In genomic region chr5:125357543-125358269, GRCm38 (mm10) we compare ENCODE assay signal across 18 mouse cellular contexts. TPM values are rescaled to one million over a fixed set of nuclear protein-coding genes. Genes with fewer than 3 reads are reported as not detected.
DNase-seq lines count a peak whose midpoint lies in the region; ATAC-seq and TF ChIP-seq lines count a peak whose summit lies in the region.
"Had no signal": no experiment of that assay in that cellular context is flagged by ENCODE, and none has a peak within 500 bp of the region (broad histone marks: within the 10 kb centered on the region; RNA-seq: fewer than 3 reads in every experiment).

No protein-coding gene starts in this region.

- TF ChIP-seq POLR2A in bone marrow, adult 2 months (IDR thresholded peaks at IDR 0.05; ENCODE audit: borderline replicate concordance, control insufficient read depth, low read depth, low read length): no peak

- no peak overlapping the region for H3K4me3 ChIP-seq in heart, embryonic 11.5 days (ENCODE audit: low read depth, low read length)
- no peak overlapping the region for H3K4me3 ChIP-seq in lung, embryonic 14.5 days (ENCODE audit: low read depth, low read length)
- peak overlapping the region; percentile 5 for H3K4me3 ChIP-seq in bone marrow, adult 2 months (replicated peaks; ENCODE audit: control insufficient read depth, low read depth, low read length)
- H3K4me3 ChIP-seq in liver, postnatal 0 days (ENCODE audit: low read depth, low read length): peak overlapping the region; percentile 2; the same call in 1 of the 2 replicates
- H3K4me3 ChIP-seq: limb, embryonic 12.5 days had no signal

- no peaks in the 10 kb centered on the region for H3K9me3 ChIP-seq in heart, embryonic 11.5 days (replicated peaks; ENCODE audit: control insufficient read depth, low read length)
- H3K9me3 ChIP-seq in lung, embryonic 14.5 days (ENCODE audit: low read depth, low read length): no peaks in the 10 kb centered on the region
- H3K9me3 ChIP-seq in liver, postnatal 0 days (ENCODE audit: low read length): no peaks in the 10 kb centered on the region

- H3K36me3 ChIP-seq in heart, embryonic 11.5 days (ENCODE audit: control insufficient read depth, insufficient read depth, low read length): no peaks in the 10 kb centered on the region
- H3K36me3 ChIP-seq in lung, embryonic 14.5 days (ENCODE audit: insufficient read depth): no peaks in the 10 kb centered on the region
- no peaks in the 10 kb centered on the region for H3K36me3 ChIP-seq in liver, postnatal 0 days (replicated peaks; ENCODE audit: insufficient read depth, low read length)
- H3K36me3 ChIP-seq: limb, embryonic 12.5 days had no signal

- H3K4me2 ChIP-seq in heart, embryonic 11.5 days: peak overlapping the region; percentile 17; the same call in 1 of the 2 replicates
- peak overlapping the region; percentile 31; the same call in 1 of the 2 replicates for H3K4me2 ChIP-seq in lung, embryonic 14.5 days
- peak overlapping the region; percentile 59 for H3K4me2 ChIP-seq in liver, postnatal 0 days (ENCODE audit: low read depth, low read length)
- H3K4me2 ChIP-seq: limb, embryonic 12.5 days had no signal

- no peak for TF ChIP-seq EP300 in liver, postnatal 0 days (IDR thresholded peaks at IDR 0.05; ENCODE audit: low read depth)

- DNase-seq in heart, adult 8-10 months (ENCODE audit: low spot score): no peak
- no peak for DNase-seq in lung, embryonic 14.5 days
- no peak for DNase-seq in lung, postnatal 10 days
- no peak for DNase-seq in liver, postnatal 0 days
- no peak for DNase-seq in ovary, adult 18-20 months (ENCODE audit: low spot score)
- no peak for DNase-seq in left cerebral cortex, adult 11 months (ENCODE audit: low spot score)
- DNase-seq: cerebellum, adult 11 months; cerebellum, postnatal 25 days; heart, postnatal 10 days; kidney, adult 8-10 months; right cerebral cortex, adult 18-20 months; thymus, postnatal 4 days had no signal

- ATAC-seq in heart, embryonic 11.5 days (replicated peaks; ENCODE audit: insufficient number of reproducible peaks, low FRiP score, low TSS enrichment): no peak
- no peak for ATAC-seq in lung, embryonic 14.5 days (ENCODE audit: insufficient read depth)
- ATAC-seq in liver, postnatal 0 days: no peak; the same call in 1 of the 2 replicates
- ATAC-seq: forebrain, embryonic 16.5 days had no signal

- WGBS in heart, embryonic 11.5 days (ENCODE audit: insufficient replicate concordance): 76% methylated on average over 12 of the region's 12 CpGs
- WGBS in lung, embryonic 14.5 days: 73% methylated on average over 12 of the region's 12 CpGs
- 35% methylated on average over 12 of the region's 12 CpGs for WGBS in bone marrow, adult 2 months
- 52% methylated on average over 12 of the region's 12 CpGs for WGBS in liver, postnatal 0 days (ENCODE audit: insufficient replicate concordance)

- no peaks in the 10 kb centered on the region for H3K27me3 ChIP-seq in heart, embryonic 11.5 days (ENCODE audit: control insufficient read depth, insufficient read depth, low read length)
- H3K27me3 ChIP-seq in lung, embryonic 14.5 days (ENCODE audit: insufficient read depth, low read length): no peaks in the 10 kb centered on the region
- H3K27me3 ChIP-seq in liver, postnatal 0 days (ENCODE audit: insufficient read depth, low read length): no peaks in the 10 kb centered on the region
- H3K27me3 ChIP-seq: limb, embryonic 12.5 days had no signal

- H3K27ac ChIP-seq in heart, embryonic 11.5 days (ENCODE audit: low read depth, low read length): 0 out of 2 replicates have a peak overlapping the region, but pooled peaks have one; percentile 41
- no peak overlapping the region for H3K27ac ChIP-seq in lung, embryonic 14.5 days (ENCODE audit: low read depth)
- peak overlapping the region; percentile 46 for H3K27ac ChIP-seq in bone marrow, adult 2 months (ENCODE audit: control insufficient read depth, insufficient read depth, low read depth, low read length, poor library complexity)
- peak overlapping the region; percentile 69 for H3K27ac ChIP-seq in liver, postnatal 0 days (ENCODE audit: low read depth)
- H3K27ac ChIP-seq: limb, embryonic 12.5 days had no signal

- no peaks in the 10 kb centered on the region for H3K4me1 ChIP-seq in heart, embryonic 11.5 days (ENCODE audit: control insufficient read depth, insufficient read depth, low read length)
- no peaks in the 10 kb centered on the region for H3K4me1 ChIP-seq in lung, embryonic 14.5 days (ENCODE audit: insufficient read depth)
- H3K4me1 ChIP-seq in bone marrow, adult 2 months (ENCODE audit: control insufficient read depth, insufficient read depth, low read length): no peaks in the 10 kb centered on the region
- H3K4me1 ChIP-seq in liver, postnatal 0 days (ENCODE audit: insufficient read depth): peaks cover 9% of the 10 kb centered on the region; the same call in 1 of the 2 replicates

- H3K9ac ChIP-seq in heart, embryonic 11.5 days (ENCODE audit: low read depth, low read length): no peak overlapping the region
- no peak overlapping the region for H3K9ac ChIP-seq in lung, embryonic 14.5 days
- no peak overlapping the region; the same call in 1 of the 2 replicates for H3K9ac ChIP-seq in liver, postnatal 0 days (replicated peaks)
- H3K9ac ChIP-seq: limb, embryonic 12.5 days had no signal

- TF ChIP-seq CTCF in lung, embryonic 14.5 days (IDR thresholded peaks at IDR 0.05; ENCODE audit: low read depth): no peak
- TF ChIP-seq CTCF in bone marrow, adult 2 months (IDR thresholded peaks at IDR 0.05; ENCODE audit: control insufficient read depth, insufficient read depth, low read length): no peak
- no peak for TF ChIP-seq CTCF in liver, postnatal 0 days (IDR thresholded peaks at IDR 0.05; ENCODE audit: low read depth)

RNA-seq across cellular contexts. Expression of gene Scarb1, which starts 16.8 kb away (rescaled TPM):
- 57.1 and 67.0 TPM in 2 replicates for polyA plus RNA-seq in heart, embryonic 11.5 days (2014; fragmentation: Nextera tagmentation; extraction: Ambion mirVana)
- total RNA-seq in heart, adult 8-10 months (2022): 10 to 100 TPM; 21.8 to 27.3 (median 25.7) TPM
- 51.4 and 58.0 TPM in 2 replicates for polyA plus RNA-seq in lung, embryonic 14.5 days (2014; fragmentation: Nextera tagmentation; extraction: Ambion mirVana)
- polyA plus RNA-seq in bone marrow, adult 2 months (2011; ENCODE audit: insufficient read depth, insufficient read length, low replicate concordance, missing spikeins): 24.6 and 26.9 TPM in 2 replicates
- polyA plus RNA-seq in liver, postnatal 0 days (2015; fragmentation: Nextera tagmentation; extraction: Ambion mirVana): 105 and 109 TPM in 2 replicates

RNA-seq across cellular contexts. Expression of gene Gm10382, which starts 31.4 kb away (rescaled TPM):
- 0.42 TPM in 1 of 2 replicates, not detected in the other for polyA plus RNA-seq in heart, embryonic 11.5 days (2014; fragmentation: Nextera tagmentation; extraction: Ambion mirVana)
- total RNA-seq in heart, adult 8-10 months (2022): not detected
- polyA plus RNA-seq in lung, embryonic 14.5 days (2014; fragmentation: Nextera tagmentation; extraction: Ambion mirVana): 0.45 and 0.46 TPM in 2 replicates
- polyA plus RNA-seq in bone marrow, adult 2 months (2011; ENCODE audit: insufficient read depth, insufficient read length, low replicate concordance, missing spikeins): not detected in 2 replicates
- 0.17 and 0.18 TPM in 2 replicates for polyA plus RNA-seq in liver, postnatal 0 days (2015; fragmentation: Nextera tagmentation; extraction: Ambion mirVana)
- total RNA-seq: heart, postnatal 10 days had no signal
- polyA plus RNA-seq: embryonic facial prominence, embryonic 11.5 days; large intestine, adult 2 months had no signal

RNA-seq across cellular contexts. Expression of gene Ubc, which starts 32.3 kb away (rescaled TPM):
- 833 and 922 TPM in 2 replicates for polyA plus RNA-seq in heart, embryonic 11.5 days (2014; fragmentation: Nextera tagmentation; extraction: Ambion mirVana)
- 1,000 to 10,000 TPM in 2 of 4 experiments, 100 to 1,000 TPM in 2; 839 to 1,234 (median 1,027) TPM for total RNA-seq in heart, adult 8-10 months (2022)
- 1,057 and 1,103 TPM in 2 replicates for polyA plus RNA-seq in lung, embryonic 14.5 days (2014; fragmentation: Nextera tagmentation; extraction: Ambion mirVana)
- polyA plus RNA-seq in bone marrow, adult 2 months (2011; ENCODE audit: insufficient read depth, insufficient read length, low replicate concordance, missing spikeins): 98.4 and 168 TPM in 2 replicates
- polyA plus RNA-seq in liver, postnatal 0 days (2015; fragmentation: Nextera tagmentation; extraction: Ambion mirVana): 369 and 531 TPM in 2 replicates

Comparison
In these comparisons a context has a peak if more than half of its experiments do, and no peak if none do; other contexts are left out.
1. H3K4me3 ChIP-seq: peak in bone marrow, adult 2 months (single experiment) and liver, postnatal 0 days (single experiment); none in heart, embryonic 11.5 days (single experiment) and lung, embryonic 14.5 days (single experiment).
2. Peak in every context shown above with its lines, with median percentiles within 50 percentile points of each other: H3K4me2 ChIP-seq.